Mouse (Mus musculus): ENCODE results near the gene Rxfp4.
A peak's percentile ranks its signal among the peaks of the same experiment; 100 is the strongest.

Gene Rxfp4

GRCm38 (mm10) chr3:88629244-88629643 is 23.7 kb downstream of the Rxfp4 start:
- DNase-seq (ENCODE audit: low read depth, low spot score): no peak

- DNase-seq (ENCODE audit: low read depth, low spot score): no peak
These were observed 24.2 kb downstream of the Rxfp4 start for GRCm38 (mm10) chr3:88628766-88629165.

- DNase-seq (ENCODE audit: low read depth, low spot score): no peak
These were observed 25.4 kb downstream of the Rxfp4 start for GRCm38 (mm10) chr3:88627535-88627934.

GRCm38 (mm10) chr3:88627114-88627513 is 25.8 kb downstream of the Rxfp4 start:
- DNase-seq (ENCODE audit: low read depth, low spot score): no peak

- DNase-seq (ENCODE audit: low read depth, low spot score): no peak
These were observed 26.6 kb downstream of the Rxfp4 start for GRCm38 (mm10) chr3:88626316-88626715.

- DNase-seq (ENCODE audit: low read depth, low spot score): no peak
These were observed 27.4 kb downstream of the Rxfp4 start for GRCm38 (mm10) chr3:88625531-88625930.

GRCm38 (mm10) chr3:88624951-88625350 is 28.0 kb downstream of the Rxfp4 start:
- DNase-seq (ENCODE audit: low read depth, low spot score): no peak

- DNase-seq (ENCODE audit: low read depth, low spot score): no peak
These were observed 28.6 kb downstream of the Rxfp4 start for GRCm38 (mm10) chr3:88624324-88624723.

GRCm38 (mm10) chr3:88623346-88624135 is 29.4 kb downstream of the Rxfp4 start:
- DNase-seq (ENCODE audit: low read depth, low spot score): no peak

- no peak for DNase-seq (ENCODE audit: low read depth, low spot score)
These were observed 30.0 kb downstream of the Rxfp4 start for GRCm38 (mm10) chr3:88622941-88623345.

- DNase-seq (ENCODE audit: low read depth, low spot score): peak; percentile 46
These were observed 30.6 kb downstream of the Rxfp4 start for GRCm38 (mm10) chr3:88622113-88622940.

GRCm38 (mm10) chr3:88621537-88622112 is 31.3 kb downstream of the Rxfp4 start:
- no peak for DNase-seq (ENCODE audit: low read depth, low spot score)

- no peak for DNase-seq (ENCODE audit: low read depth, low spot score)
These were observed 31.9 kb downstream of the Rxfp4 start for GRCm38 (mm10) chr3:88620992-88621536.

GRCm38 (mm10) chr3:88620146-88620991 is 32.6 kb downstream of the Rxfp4 start:
- DNase-seq (ENCODE audit: low read depth, low spot score): no peak

- no peak for DNase-seq (ENCODE audit: low read depth, low spot score)
These were observed 33.5 kb downstream of the Rxfp4 start for GRCm38 (mm10) chr3:88619113-88620097.

GRCm38 (mm10) chr3:88618074-88618871 is 34.7 kb downstream of the Rxfp4 start:
- DNase-seq (ENCODE audit: low read depth, low spot score): no peak

- no peak for DNase-seq (ENCODE audit: low read depth, low spot score)
These were observed 35.9 kb downstream of the Rxfp4 start for GRCm38 (mm10) chr3:88616951-88617500.

- no peak for DNase-seq (ENCODE audit: low read depth, low spot score)
These were observed 37.0 kb downstream of the Rxfp4 start for GRCm38 (mm10) chr3:88615902-88616391.

GRCm38 (mm10) chr3:88615117-88615516 is 37.8 kb downstream of the Rxfp4 start:
- no peak for DNase-seq (ENCODE audit: low read depth, low spot score)
